Mouse (Mus musculus): ENCODE measurements around the gene Ppp4r4. TPM values are rescaled to one million over a fixed set of nuclear protein-coding genes. Genes with fewer than 3 reads are reported as not detected.
"Not testable (repeated sequence)": the region's sequence is repeated elsewhere in the genome, so short reads cannot be mapped to it uniquely, and the experiment has no call there.

The Ppp4r4 gene
- polyA plus RNA-seq, 1 experiment from 2014 or later, result 6.1 TPM

DNA sequence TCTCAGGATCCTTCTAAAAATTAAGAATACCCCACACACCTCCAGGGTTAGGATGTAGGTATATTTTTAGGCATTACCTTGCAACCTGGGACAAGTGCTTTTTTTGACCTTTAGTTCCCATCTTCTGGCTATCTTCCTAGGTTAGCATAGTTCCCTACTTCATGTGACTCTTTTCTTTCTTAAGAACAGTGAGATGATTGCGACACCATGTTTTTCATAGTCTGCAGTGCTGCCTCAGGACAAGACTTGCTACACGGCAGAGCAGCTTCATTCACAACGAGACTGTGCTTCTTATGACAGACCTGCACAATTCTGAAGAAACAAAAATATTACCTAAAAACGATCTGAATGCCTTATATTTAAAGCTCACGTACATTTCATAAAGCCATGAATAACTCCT is 24.8 kb downstream of the Ppp4r4 start:
- no peaks in the 10 kb centered on the region for H3K9me3 ChIP-seq (ENCODE audit: low read length)
- H3K4me2 ChIP-seq (replicated peaks; ENCODE audit: low read depth, low read length), result no peak overlapping the region
- H3K4me3 ChIP-seq (ENCODE audit: low read depth, low read length), result no peak overlapping the region
- ATAC-seq, result no peak
- no peaks in the 10 kb centered on the region for H3K4me1 ChIP-seq (ENCODE audit: insufficient read depth, low read depth, low read length)
- no peaks in the 10 kb centered on the region for H3K36me3 ChIP-seq (ENCODE audit: insufficient read depth, low read length)
- H3K9ac ChIP-seq (replicated peaks; ENCODE audit: low read depth), result no peak overlapping the region
- TF ChIP-seq CTCF (IDR thresholded peaks at IDR 0.05), result no peak
- no peak for TF ChIP-seq EP300 (IDR thresholded peaks at IDR 0.05)
- DNase-seq (ENCODE audit: low spot score), result peak; percentile 26
- H3K27me3 ChIP-seq (replicated peaks; ENCODE audit: insufficient read depth, low read length), result no peaks in the 10 kb centered on the region
- 62% methylated on average over 5 of the region's 5 CpGs for WGBS
- H3K27ac ChIP-seq (ENCODE audit: low read length), result no peak overlapping the region

DNA sequence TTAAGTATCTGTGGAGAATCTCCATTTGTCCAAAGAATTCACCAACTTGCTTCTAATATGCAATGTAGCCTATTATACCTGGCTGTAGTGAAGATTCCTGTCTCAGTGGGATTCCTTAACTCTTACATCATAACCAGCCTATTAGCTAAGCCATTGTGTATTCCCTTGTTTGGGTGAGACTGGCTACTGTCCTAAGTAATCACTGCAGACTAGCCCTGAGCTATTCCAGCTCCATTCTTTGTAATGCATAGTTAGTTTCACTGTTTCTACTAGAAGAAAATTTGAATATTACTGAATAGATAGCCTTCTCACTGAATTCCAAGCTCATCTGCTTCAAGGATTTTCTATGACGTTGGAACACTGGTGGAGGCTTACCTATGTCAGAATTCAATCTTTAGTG is 32.6 kb downstream of the Ppp4r4 start:
- ATAC-seq (no peak), DNase-seq (ENCODE audit: low spot score) (no peak)
- H3K4me3 ChIP-seq (ENCODE audit: low read depth, low read length), result no peak overlapping the region
- no peak overlapping the region for H3K27ac ChIP-seq (ENCODE audit: low read length)
- H3K36me3 ChIP-seq (ENCODE audit: insufficient read depth, low read length), result no peaks in the 10 kb centered on the region
- WGBS, result 41% methylated on average over 1 of the region's 1 CpGs
- H3K9ac ChIP-seq (replicated peaks; ENCODE audit: low read depth), result no peak overlapping the region
- no peak for TF ChIP-seq EP300 (IDR thresholded peaks at IDR 0.05)
- H3K9me3 ChIP-seq (ENCODE audit: low read length), result no peaks in the 10 kb centered on the region
- H3K4me2 ChIP-seq (replicated peaks; ENCODE audit: low read depth, low read length), result no peak overlapping the region
- no peaks in the 10 kb centered on the region for H3K4me1 ChIP-seq (ENCODE audit: insufficient read depth, low read depth, low read length)
- no peaks in the 10 kb centered on the region for H3K27me3 ChIP-seq (replicated peaks; ENCODE audit: insufficient read depth, low read length)

DNA sequence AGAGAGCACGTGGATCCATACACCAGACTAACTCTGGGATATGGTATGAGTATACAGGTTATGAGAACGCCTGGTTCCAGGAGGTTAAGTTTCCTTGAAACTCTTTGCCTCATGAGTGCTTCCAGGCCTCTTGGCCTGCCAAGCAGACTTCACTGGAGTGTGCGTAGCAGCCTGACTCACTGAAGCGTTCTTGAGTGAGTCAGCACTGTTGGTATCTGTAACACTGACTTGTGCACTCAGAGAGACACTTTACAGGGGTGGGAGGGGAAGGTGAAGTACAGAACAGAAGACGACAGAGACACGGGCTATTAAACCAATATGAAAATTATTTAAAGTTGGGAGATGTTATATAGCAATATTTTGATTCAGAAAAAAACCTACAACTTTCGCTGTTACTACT is 33.1 kb downstream of the Ppp4r4 start:
- Histone ChIP-seq H3K9me3 (ENCODE audit: low read length) (no peaks in the 10 kb centered on the region), H3K27me3 (replicated peaks; ENCODE audit: insufficient read depth, low read length) (no peaks in the 10 kb centered on the region), H3K4me2 (replicated peaks; ENCODE audit: low read depth, low read length) (no peak overlapping the region), H3K9ac (replicated peaks; ENCODE audit: low read depth) (no peak overlapping the region), H3K27ac (ENCODE audit: low read length) (no peak overlapping the region), H3K4me3 (ENCODE audit: low read depth, low read length) (no peak overlapping the region), H3K4me1 (ENCODE audit: insufficient read depth, low read depth, low read length) (no peaks in the 10 kb centered on the region), H3K36me3 (ENCODE audit: insufficient read depth, low read length) (no peaks in the 10 kb centered on the region)
- DNase-seq (ENCODE audit: low spot score) (peak; percentile 66), ATAC-seq (peak; percentile 91)
- TF ChIP-seq EP300 (IDR thresholded peaks at IDR 0.05) (peak; percentile 89), CTCF (IDR thresholded peaks at IDR 0.05) (no peak)
- WGBS, result 51% methylated on average over 7 of the region's 7 CpGs

DNA sequence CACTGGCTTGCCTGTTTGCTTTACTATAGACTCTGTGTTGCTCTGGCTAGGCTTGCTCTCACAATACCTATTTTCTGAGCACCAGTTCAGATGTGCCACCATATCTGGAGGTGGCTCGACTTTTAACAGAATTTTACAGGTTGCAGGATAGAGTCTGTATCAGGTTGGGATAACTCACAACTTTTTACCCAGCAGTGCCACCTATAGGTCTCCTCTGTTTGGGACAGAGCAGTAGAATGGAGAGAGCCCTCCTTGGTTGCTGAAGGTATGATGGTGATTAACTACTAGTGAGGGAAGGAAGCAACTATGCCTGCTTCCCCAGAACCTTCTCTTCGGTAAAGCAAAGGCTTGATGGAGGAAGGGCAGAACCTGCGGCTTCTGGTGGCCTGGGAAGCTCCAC is 35.0 kb downstream of the Ppp4r4 start:
- 48% methylated on average over 3 of the region's 3 CpGs for WGBS
- TF ChIP-seq EP300 (IDR thresholded peaks at IDR 0.05) (no peak), CTCF (IDR thresholded peaks at IDR 0.05) (peak; percentile 65)
- Histone ChIP-seq H3K4me1 (ENCODE audit: insufficient read depth, low read depth, low read length) (no peaks in the 10 kb centered on the region), H3K27ac (ENCODE audit: low read length) (no peak overlapping the region), H3K36me3 (ENCODE audit: insufficient read depth, low read length) (no peaks in the 10 kb centered on the region), H3K9me3 (ENCODE audit: low read length) (no peaks in the 10 kb centered on the region), H3K27me3 (replicated peaks; ENCODE audit: insufficient read depth, low read length) (no peaks in the 10 kb centered on the region), H3K4me3 (ENCODE audit: low read depth, low read length) (no peak overlapping the region), H3K9ac (replicated peaks; ENCODE audit: low read depth) (no peak overlapping the region), H3K4me2 (replicated peaks; ENCODE audit: low read depth, low read length) (no peak overlapping the region)
- peak; percentile 36 for DNase-seq (ENCODE audit: low spot score)
- peak; percentile 55; the same call in 1 of the 2 replicates for ATAC-seq

DNA sequence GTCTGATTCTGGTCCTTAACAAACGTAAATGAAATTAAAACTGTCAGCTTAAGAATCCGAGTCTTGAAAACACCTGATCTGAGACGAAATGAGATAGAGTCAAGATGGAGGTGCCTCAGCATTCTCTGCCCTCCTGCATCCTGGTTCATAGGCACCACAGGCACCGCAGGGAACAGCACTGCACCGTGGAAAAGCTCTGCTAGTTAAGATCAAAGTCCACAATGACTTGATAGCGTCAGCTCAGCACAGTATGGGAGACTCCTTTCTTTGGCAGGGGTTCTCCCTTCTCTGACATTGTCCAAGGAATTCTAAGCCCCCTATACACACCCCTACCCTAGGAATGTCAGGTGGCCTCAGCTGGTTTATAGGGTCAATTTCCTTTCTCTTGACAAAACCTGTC is 37.6 kb downstream of the Ppp4r4 start:
- no peak for DNase-seq (ENCODE audit: low spot score)
- Histone ChIP-seq H3K9ac (replicated peaks; ENCODE audit: low read depth) (no peak overlapping the region), H3K36me3 (ENCODE audit: insufficient read depth, low read length) (no peaks in the 10 kb centered on the region), H3K27me3 (replicated peaks; ENCODE audit: insufficient read depth, low read length) (no peaks in the 10 kb centered on the region), H3K4me3 (ENCODE audit: low read depth, low read length) (no peak overlapping the region), H3K4me2 (replicated peaks; ENCODE audit: low read depth, low read length) (no peak overlapping the region), H3K27ac (ENCODE audit: low read length) (no peak overlapping the region), H3K9me3 (ENCODE audit: low read length) (no peaks in the 10 kb centered on the region), H3K4me1 (ENCODE audit: insufficient read depth, low read depth, low read length) (no peaks in the 10 kb centered on the region)
- peak; percentile 15; the same call in 1 of the 2 replicates for ATAC-seq
- WGBS, result 35% methylated on average over 6 of the region's 6 CpGs
- TF ChIP-seq CTCF (IDR thresholded peaks at IDR 0.05) (no peak), EP300 (IDR thresholded peaks at IDR 0.05) (no peak)

DNA sequence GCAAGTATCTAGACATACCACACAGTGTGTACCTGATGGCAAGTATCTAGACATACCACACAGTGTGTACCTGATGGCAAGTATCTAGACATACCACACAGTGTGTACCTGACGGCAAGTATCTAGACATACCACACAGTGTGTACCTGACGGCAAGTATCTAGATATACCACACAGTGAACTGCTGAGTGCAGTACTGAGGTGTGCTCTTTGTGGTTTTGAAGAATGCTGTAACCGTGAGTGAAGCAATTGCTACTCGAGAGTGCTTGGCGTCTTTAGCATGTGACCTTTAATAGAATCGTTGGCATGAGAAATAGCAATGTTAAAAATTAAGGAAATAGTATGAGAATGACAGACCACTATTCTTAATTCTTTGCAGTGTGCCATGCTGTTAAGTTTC is 46.1 kb downstream of the Ppp4r4 start:
- not testable (repeated sequence) for H3K4me3 ChIP-seq (ENCODE audit: low read depth, low read length); H3K36me3 ChIP-seq (ENCODE audit: insufficient read depth, low read length); H3K4me1 ChIP-seq (ENCODE audit: insufficient read depth, low read depth, low read length); H3K9me3 ChIP-seq (ENCODE audit: low read length); H3K9ac ChIP-seq (replicated peaks; ENCODE audit: low read depth); H3K27ac ChIP-seq (ENCODE audit: low read length); H3K27me3 ChIP-seq (replicated peaks; ENCODE audit: insufficient read depth, low read length); H3K4me2 ChIP-seq (replicated peaks; ENCODE audit: low read depth, low read length)
- 60% methylated on average over 6 of the region's 6 CpGs for WGBS
- peak; percentile 96 for ATAC-seq
- peak; percentile 83 for DNase-seq (ENCODE audit: low spot score)
- peak; percentile 86 for TF ChIP-seq EP300 (IDR thresholded peaks at IDR 0.05)

DNA sequence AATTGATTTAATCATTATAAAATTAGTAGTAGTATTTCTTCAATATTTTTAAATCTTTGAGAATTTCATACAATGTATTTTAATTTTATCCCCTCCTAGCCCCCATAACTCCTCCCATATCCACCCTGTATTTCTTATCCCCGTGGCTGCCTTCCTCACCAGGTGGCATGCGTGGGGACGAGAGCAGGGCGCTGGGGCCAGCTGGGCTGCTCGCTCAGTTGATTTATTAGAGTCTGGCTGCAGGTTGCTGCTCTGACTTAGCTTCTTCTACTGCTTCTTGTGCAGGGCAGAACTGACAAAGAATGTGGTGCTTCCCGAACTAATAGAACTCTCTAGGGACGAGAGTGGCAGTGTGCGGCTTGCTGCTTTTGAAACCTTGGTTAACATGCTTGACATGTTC is 51.7 kb downstream of the Ppp4r4 start:
- no peak overlapping the region for H3K27ac ChIP-seq (ENCODE audit: low read length)
- H3K36me3 ChIP-seq (ENCODE audit: insufficient read depth, low read length), result no peaks in the 10 kb centered on the region
- DNase-seq (ENCODE audit: low spot score) (no peak), ATAC-seq (no peak)
- no peak for TF ChIP-seq EP300 (IDR thresholded peaks at IDR 0.05)
- no peak for TF ChIP-seq CTCF (IDR thresholded peaks at IDR 0.05)
- H3K4me3 ChIP-seq (ENCODE audit: low read depth, low read length), result no peak overlapping the region
- H3K4me2 ChIP-seq (replicated peaks; ENCODE audit: low read depth, low read length), result no peak overlapping the region
- H3K27me3 ChIP-seq (replicated peaks; ENCODE audit: insufficient read depth, low read length), result no peaks in the 10 kb centered on the region
- H3K9me3 ChIP-seq (ENCODE audit: low read length), result no peaks in the 10 kb centered on the region
- no peaks in the 10 kb centered on the region for H3K4me1 ChIP-seq (ENCODE audit: insufficient read depth, low read depth, low read length)
- 72% methylated on average over 8 of the region's 8 CpGs for WGBS
- H3K9ac ChIP-seq (replicated peaks; ENCODE audit: low read depth), result no peak overlapping the region
